Mouse (Mus musculus) forebrain, embryonic 11.5 days (tissue): Measurements from ENCODE around the gene Clk2. TPM values are rescaled to one million over a fixed set of nuclear protein-coding genes. Genes with fewer than 3 reads are reported as not detected.

Experiments used
- ATAC-seq: fragments of 200-750 bp; cut with Nextera tagmentation; replicated peaks from 2 replicates; pipeline ENCODE4 v1.8.0; 2017; ENCODE audit warnings: moderate TSS enrichment; ENCODE audit not compliant: low FRiP score
- DNase-seq: peaks from one replicate; pipeline ENCODE4 v3.0.0-alpha.2; 2017; ENCODE audit warnings: low spot score
- H3K27ac ChIP-seq: fragments of 300-500 bp; sonication (generic); 2 replicates; pipeline ENCODE4 v1.5.1; 2014; ENCODE audit warnings: low read depth, low read length
- H3K27me3 ChIP-seq: fragments of 300-500 bp; sonication (generic); 2 replicates; pipeline ENCODE4 v1.6.1; 2014; ENCODE audit warnings: mild to moderate bottlenecking, low read length, mixed read lengths; ENCODE audit not compliant: control insufficient read depth, insufficient read depth
- H3K36me3 ChIP-seq: fragments of 300-500 bp; sonication (generic); 2 replicates; pipeline ENCODE4 v1.6.1; 2014; ENCODE audit warnings: mild to moderate bottlenecking, low read length, moderate library complexity, mixed read lengths; ENCODE audit not compliant: control insufficient read depth, insufficient read depth
- H3K4me1 ChIP-seq: fragments of 300-500 bp; sonication (generic); replicated peaks from 2 replicates; pipeline ENCODE4 v1.6.1; 2014; ENCODE audit warnings: low read length, mixed read lengths; ENCODE audit not compliant: control insufficient read depth, insufficient read depth
- H3K4me2 ChIP-seq: fragments of 300-500 bp; sonication (generic); 2 replicates; pipeline ENCODE4 v1.6.1; 2014; ENCODE audit warnings: low read depth, mild to moderate bottlenecking, low read length, moderate library complexity, mixed read lengths; ENCODE audit not compliant: severe bottlenecking
- H3K4me3 ChIP-seq: fragments of 300-500 bp; sonication (generic); 2 replicates; pipeline ENCODE4 v1.5.1; 2014; ENCODE audit warnings: low read depth, low read length
- H3K9ac ChIP-seq: fragments of 300-500 bp; sonication (generic); 2 replicates; pipeline ENCODE4 v1.6.1; 2014; ENCODE audit warnings: low read length
- H3K9me3 ChIP-seq: fragments of 300-500 bp; sonication (generic); 2 replicates; pipeline ENCODE4 v1.6.1; 2016; ENCODE audit warnings: low read length, mixed read lengths; ENCODE audit not compliant: control insufficient read depth
- WGBS: fragments of 180-500 bp; shearing (Covaris S2); extraction: QIAGEN DNeasy Blood & Tissue Kit; methylation state at CpG from one replicate; pipeline ENCODE4 v1.1.7; 2014; 5-methylcytosine and 5-hydroxymethylcytosine counted together
- polyA plus RNA-seq: library from polyadenylated mRNA; unstranded; fragments of >200 nt; fragmentation: Nextera tagmentation; extraction: Ambion mirVana; gene quantifications from 2 replicates; pipeline ENCODE4 v1.2.1, GENCODE M21; 2014

Gene Clk2
- polyA plus RNA-seq, 1 experiment from 2014 or later: 34.7 TPM

GRCm38 (mm10) chr3:89163643-89164245, 851 bp upstream of the Clk2 start:
- peak overlapping the region; percentile 91 for H3K4me3 ChIP-seq
- peaks cover 4% of the 10 kb centered on the region; the same call in 1 of the 2 replicates for H3K27me3 ChIP-seq
- peak overlapping the region; percentile 73 for H3K4me2 ChIP-seq
- H3K36me3 ChIP-seq: peaks cover 7% of the 10 kb centered on the region
- H3K27ac ChIP-seq: 0 out of 2 replicates have a peak overlapping the region, but pooled peaks have one; percentile 87
- peaks cover 19% of the 10 kb centered on the region; the same call in 1 of the 2 replicates for H3K4me1 ChIP-seq
- no peaks in the 10 kb centered on the region for H3K9me3 ChIP-seq
- DNase-seq (no peak), ATAC-seq (no peak)
- WGBS: 73% methylated on average over 5 of the region's 5 CpGs
- H3K9ac ChIP-seq: peak overlapping the region; percentile 89; the same call in 1 of the 2 replicates

DNA sequence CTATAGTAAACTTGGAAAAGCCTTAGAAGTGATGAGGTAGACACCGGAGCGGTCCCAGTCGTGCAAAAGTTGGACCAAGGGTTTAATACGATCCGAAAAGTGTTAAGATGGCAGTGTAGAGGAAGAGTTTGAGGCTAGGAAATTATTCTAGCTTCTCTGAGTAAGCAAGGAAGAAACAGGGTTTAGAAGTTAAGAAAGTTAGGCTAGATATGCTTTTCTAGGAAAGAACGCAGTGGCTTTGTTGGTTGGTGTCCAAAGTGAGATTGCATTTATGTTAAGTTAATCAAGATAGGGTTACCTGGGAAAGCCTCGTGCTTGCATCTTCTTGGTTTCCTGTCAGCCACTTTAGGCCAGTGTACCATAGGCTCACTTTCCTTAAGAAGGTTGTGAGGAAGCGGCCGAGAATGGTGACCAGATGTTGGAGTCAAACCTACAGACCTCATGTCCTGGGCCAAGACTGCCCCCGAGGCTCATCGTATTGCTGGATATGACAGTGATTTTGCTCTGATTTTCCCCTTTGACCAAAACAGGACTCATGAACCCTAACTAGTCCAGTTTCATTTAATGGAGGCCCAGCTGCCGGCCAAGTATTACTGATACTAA, 774 bp downstream of the Clk2 start:
- no peak for ATAC-seq
- Histone ChIP-seq H3K27me3 (no peaks in the 10 kb centered on the region), H3K4me1 (peaks cover 17% of the 10 kb centered on the region; the same call in 1 of the 2 replicates), H3K9ac (peak overlapping the region; percentile 89), H3K9me3 (no peaks in the 10 kb centered on the region), H3K36me3 (peaks cover 19% of the 10 kb centered on the region), H3K27ac (peak overlapping the region; percentile 87), H3K4me2 (peak overlapping the region; percentile 73), H3K4me3 (peak overlapping the region; percentile 91)
- WGBS: 29% methylated on average over 12 of the region's 12 CpGs
- peak; percentile 53 for DNase-seq

- Histone ChIP-seq H3K27me3 (no peaks in the 10 kb centered on the region), H3K36me3 (peaks cover 23% of the 10 kb centered on the region), H3K9ac (no peak overlapping the region), H3K4me3 (no peak overlapping the region), H3K4me1 (peaks cover 17% of the 10 kb centered on the region; the same call in 1 of the 2 replicates), H3K9me3 (no peaks in the 10 kb centered on the region), H3K27ac (no peak overlapping the region), H3K4me2 (0 out of 2 replicates have a peak overlapping the region, but pooled peaks have one; percentile 5)
- WGBS: 96% methylated on average over 19 of the region's 19 CpGs
- no peak for ATAC-seq
- DNase-seq: peak; percentile 43
Measured at GRCm38 (mm10) chr3:89166945-89167344, 2.4 kb downstream of the Clk2 start.

- H3K4me1 ChIP-seq: peaks cover 5% of the 10 kb centered on the region; the same call in 1 of the 2 replicates
- 90% methylated on average over 11 of the region's 11 CpGs for WGBS
- peaks cover 32% of the 10 kb centered on the region for H3K36me3 ChIP-seq
- no peak overlapping the region for H3K9ac ChIP-seq
- no peak for DNase-seq
- no peak overlapping the region for H3K27ac ChIP-seq
- no peak overlapping the region for H3K4me2 ChIP-seq
- H3K4me3 ChIP-seq: no peak overlapping the region
- H3K27me3 ChIP-seq: no peaks in the 10 kb centered on the region
- H3K9me3 ChIP-seq: no peaks in the 10 kb centered on the region
- no peak for ATAC-seq
Measured at GRCm38 (mm10) chr3:89174844-89175243, 10.2 kb downstream of the Clk2 start.

GRCm38 (mm10) chr3:89175544-89175943, 10.9 kb downstream of the Clk2 start:
- Histone ChIP-seq H3K9ac (no peak overlapping the region), H3K27ac (no peak overlapping the region), H3K9me3 (no peaks in the 10 kb centered on the region), H3K4me2 (no peak overlapping the region), H3K36me3 (peaks cover 32% of the 10 kb centered on the region), H3K27me3 (no peaks in the 10 kb centered on the region), H3K4me1 (peaks cover 5% of the 10 kb centered on the region; the same call in 1 of the 2 replicates), H3K4me3 (no peak overlapping the region)
- ATAC-seq: no peak
- 95% methylated on average over 10 of the region's 10 CpGs for WGBS
- no peak for DNase-seq

- no peaks in the 10 kb centered on the region for H3K9me3 ChIP-seq
- H3K36me3 ChIP-seq: peaks cover 33% of the 10 kb centered on the region
- no peak overlapping the region for H3K4me2 ChIP-seq
- no peak overlapping the region; the same call in 1 of the 2 replicates for H3K4me3 ChIP-seq
- DNase-seq (no peak), ATAC-seq (no peak; the same call in 1 of the 2 replicates)
- no peak overlapping the region for H3K9ac ChIP-seq
- H3K27ac ChIP-seq: no peak overlapping the region
- WGBS: 87% methylated on average over 7 of the region's 7 CpGs
- peaks cover 5% of the 10 kb centered on the region; the same call in 1 of the 2 replicates for H3K4me1 ChIP-seq
- H3K27me3 ChIP-seq: no peaks in the 10 kb centered on the region
Measured at GRCm38 (mm10) chr3:89176421-89176820, 11.8 kb downstream of the Clk2 start.

GRCm38 (mm10) chr3:89177242-89178106, 12.9 kb downstream of the Clk2 start, which contains the start of gene Scamp3:
Gene Scamp3, plus strand, starts transcription at chr3:89177473.
- Histone ChIP-seq H3K27me3 (no peaks in the 10 kb centered on the region), H3K27ac (peak within 1 kb of the TSS; percentile 54; the same call in 1 of the 2 replicates), H3K9ac (peak within 1 kb of the TSS; percentile 81), H3K4me2 (peak within 1 kb of the TSS; percentile 87), H3K4me3 (peak within 1 kb of the TSS; percentile 59), H3K4me1 (peaks cover 5% of the 10 kb centered on the region; the same call in 1 of the 2 replicates), H3K36me3 (peaks cover 33% of the 10 kb centered on the region), H3K9me3 (no peaks in the 10 kb centered on the region)
- WGBS: under 1% methylated on average over 43 of the region's 43 CpGs
- DNase-seq: peak; percentile 96
- peak; percentile 94 for ATAC-seq

DNA sequence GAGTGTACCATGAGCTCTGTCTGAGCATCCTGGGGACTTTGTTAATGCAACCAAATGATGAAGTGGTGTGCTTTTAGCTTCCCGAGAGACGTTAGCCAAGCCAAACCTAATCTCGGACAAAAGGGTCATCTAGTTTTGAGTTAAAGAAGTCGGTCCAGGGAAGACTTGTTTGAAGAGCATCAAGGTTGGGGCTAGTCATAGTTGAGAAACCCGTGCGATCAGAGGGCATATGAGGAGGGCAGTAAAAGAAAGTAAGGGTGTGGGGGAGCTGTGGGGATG, 13.5 kb downstream of the Clk2 start:
- no peaks in the 10 kb centered on the region for H3K27me3 ChIP-seq
- peaks cover 31% of the 10 kb centered on the region for H3K36me3 ChIP-seq
- H3K4me1 ChIP-seq: peaks cover 5% of the 10 kb centered on the region; the same call in 1 of the 2 replicates
- peak overlapping the region; percentile 87 for H3K4me2 ChIP-seq
- peak overlapping the region; percentile 81 for H3K9ac ChIP-seq
- no peaks in the 10 kb centered on the region for H3K9me3 ChIP-seq
- WGBS: 8% methylated on average over 6 of the region's 6 CpGs
- peak overlapping the region; percentile 59 for H3K4me3 ChIP-seq
- ATAC-seq: no peak
- no peak for DNase-seq
- peak overlapping the region; percentile 54; the same call in 1 of the 2 replicates for H3K27ac ChIP-seq
